Mouse (Mus musculus) kidney, postnatal 10 days (tissue): ENCODE measurements around the gene Map3k11.

Source experiments
- DNase-seq: peaks from one replicate; pipeline ENCODE4 v3.0.0; 2021; ENCODE audit warnings: mixed read lengths

Gene Map3k11

GRCm38 (mm10) chr19:5711218-5711617 lies 22.7 kb downstream of the Map3k11 start:
- peak; percentile 90 for DNase-seq

- DNase-seq = no peak
Measured at GRCm38 (mm10) chr19:5711907-5712460, 23.4 kb downstream of the Map3k11 start.

- DNase-seq = no peak
Measured at GRCm38 (mm10) chr19:5713255-5713654, 24.7 kb downstream of the Map3k11 start.

GRCm38 (mm10) chr19:5713730-5714129 lies 25.2 kb downstream of the Map3k11 start:
- peak; percentile 80 for DNase-seq

- peak; percentile 68 for DNase-seq
Measured at GRCm38 (mm10) chr19:5715793-5716688, 27.5 kb downstream of the Map3k11 start.

- DNase-seq = peak; percentile 55
Measured at GRCm38 (mm10) chr19:5716955-5717354, 28.4 kb downstream of the Map3k11 start.

GRCm38 (mm10) chr19:5721233-5721632 lies 32.7 kb downstream of the Map3k11 start:
- DNase-seq = no peak

- DNase-seq = no peak
Measured at GRCm38 (mm10) chr19:5722848-5723425, 34.4 kb downstream of the Map3k11 start.

- no peak for DNase-seq
Measured at GRCm38 (mm10) chr19:5723934-5724548, 35.5 kb downstream of the Map3k11 start.

- DNase-seq = peak; percentile 72
Measured at GRCm38 (mm10) chr19:5724549-5724941, 36.0 kb downstream of the Map3k11 start.

GRCm38 (mm10) chr19:5725029-5725707 lies 36.6 kb downstream of the Map3k11 start:
- peak; percentile 61 for DNase-seq

- peak; percentile 94 for DNase-seq
Measured at GRCm38 (mm10) chr19:5725767-5726515, 37.4 kb downstream of the Map3k11 start, which contains the start of gene Ehbp1l1. Gene Ehbp1l1, minus strand, starts transcription at chr19:5726317.

- DNase-seq = no peak
Measured at GRCm38 (mm10) chr19:5726961-5727578, 38.5 kb downstream of the Map3k11 start.

GRCm38 (mm10) chr19:5727701-5728100 lies 39.2 kb downstream of the Map3k11 start:
- DNase-seq = peak; percentile 94

- DNase-seq = peak; percentile 84
Measured at GRCm38 (mm10) chr19:5728631-5729443, 40.3 kb downstream of the Map3k11 start.

GRCm38 (mm10) chr19:5729444-5729815 lies 40.9 kb downstream of the Map3k11 start, which contains the start of gene Fam89b:
Gene Fam89b, minus strand, starts transcription at chr19:5729653.
- DNase-seq = peak; percentile 96

- peak; percentile 57 for DNase-seq
Measured at GRCm38 (mm10) chr19:5730314-5731186, 42.0 kb downstream of the Map3k11 start.

- DNase-seq = peak; percentile 97
Measured at GRCm38 (mm10) chr19:5731264-5731978, 42.9 kb downstream of the Map3k11 start.

- DNase-seq = no peak
Measured at GRCm38 (mm10) chr19:5734325-5734724, 45.8 kb downstream of the Map3k11 start.
